Mouse (Mus musculus): ENCODE measurements around the gene Gm16430.
"Not testable (repeated sequence)": the region's sequence is repeated elsewhere in the genome, so short reads cannot be mapped to it uniquely, and the experiment has no call there.

Gm16430 gene

DNA sequence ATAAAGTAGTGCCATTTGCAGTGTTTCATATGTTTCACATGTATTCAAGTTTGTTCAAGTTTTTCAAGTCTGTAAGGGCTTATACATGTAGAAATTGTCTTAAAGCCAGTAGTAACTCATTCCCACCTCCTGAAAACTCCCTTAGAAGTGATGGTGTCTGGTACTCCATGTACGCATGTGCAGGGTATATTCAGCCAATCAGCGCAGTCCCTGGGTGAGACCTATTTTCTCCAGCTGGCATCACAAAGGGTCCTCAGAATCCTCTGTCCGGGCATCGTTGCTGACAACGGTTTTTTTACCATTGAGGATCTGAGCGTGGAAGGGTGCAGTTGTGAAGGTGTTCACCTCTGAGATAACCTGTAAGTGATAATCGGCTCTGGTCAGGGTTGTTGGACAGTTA, at the start of gene Gm16430:
TSS of gene Gm16430 (plus strand) at position 301 of the 400 bp plus-strand sequence.
- DNase-seq (ENCODE audit: low read depth): not testable (repeated sequence)
